Mouse (Mus musculus) G1E (cell line): ENCODE measurements around the gene Srarp.

Experiments used
- CTCF ChIP-seq: IDR thresholded peaks from 2 replicates; pipeline ENCODE4 v1.5.1; 2012; ENCODE audit warnings: low read depth, low read length, inconsistent platforms, mixed read lengths
- GATA1 ChIP-seq: IDR thresholded peaks from 2 replicates; pipeline ENCODE4 v1.6.1; 2012; ENCODE audit warnings: borderline replicate concordance, low read length, inconsistent platforms, mixed read lengths
- GATA2 ChIP-seq: IDR thresholded peaks from 2 replicates; pipeline ENCODE4 v1.6.1; 2012; ENCODE audit warnings: low read depth, low read length, inconsistent platforms, borderline replicate concordance
- POLR2AphosphoS5 ChIP-seq: IDR thresholded peaks from 2 replicates; pipeline ENCODE4 v1.6.1; 2012; ENCODE audit warnings: low read depth, low read length, inconsistent platforms; ENCODE audit not compliant: insufficient replicate concordance
- TAL1 ChIP-seq: conservative IDR thresholded peaks from 2 replicates; pipeline ENCODE4 v1.6.1; 2012; ENCODE audit warnings: low read depth, low read length, inconsistent platforms, mixed read lengths

DNA sequence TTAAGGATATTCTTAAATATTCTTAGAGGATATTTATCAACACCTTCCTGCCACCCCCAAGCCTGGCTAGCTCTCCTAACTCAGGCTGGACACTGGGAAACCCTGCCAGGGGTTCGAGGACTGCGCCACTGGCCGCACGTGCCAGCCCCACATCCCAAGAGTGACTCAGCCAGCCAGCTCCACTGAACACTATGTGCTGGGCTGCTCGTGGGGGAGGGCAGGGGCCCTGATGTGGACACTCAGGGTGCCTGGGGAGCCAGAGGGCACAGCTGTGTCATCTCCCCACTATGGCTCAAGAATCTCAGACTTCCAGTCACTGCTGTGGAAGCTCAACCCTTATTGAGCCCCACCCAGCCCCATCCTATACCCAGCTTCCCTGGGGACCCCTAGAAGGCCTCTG is 12.6 kb downstream of the Srarp start:
- TF ChIP-seq CTCF (no peak), TAL1 (no peak), GATA1 (no peak), GATA2 (no peak), POLR2AphosphoS5 (no peak)
